Mouse (Mus musculus): ENCODE results near the gene Krt13.

DNA sequence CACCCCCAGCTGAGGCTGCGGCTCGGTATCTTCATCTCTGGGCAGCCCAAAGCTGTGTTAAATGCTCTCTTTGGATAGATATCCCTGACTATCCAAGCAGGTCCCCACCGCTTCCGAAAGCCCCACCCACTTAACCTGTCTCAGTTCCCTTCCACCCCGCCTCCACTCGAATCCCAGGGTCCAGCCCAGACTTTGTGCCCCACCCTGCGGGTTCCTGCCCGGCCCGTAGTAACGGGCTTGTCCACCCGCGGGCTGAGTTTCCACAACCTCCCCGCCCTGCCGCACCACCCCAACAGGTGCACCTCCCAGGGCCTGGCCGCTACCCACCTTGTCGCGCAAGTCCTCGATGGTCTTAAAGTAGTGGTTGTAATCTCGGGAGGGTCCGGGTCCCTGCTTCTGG lies 23.7 kb upstream of the Krt13 start:
- TF ChIP-seq GATA1 (IDR thresholded peaks at IDR 0.05; ENCODE audit: borderline replicate concordance, low read length) (no peak), FLI1 (IDR thresholded peaks at IDR 0.05; ENCODE audit: low read length) (no peak)
